Mouse (Mus musculus) heart, postnatal 0 days (tissue): ENCODE results near the gene Gbp8.

Experiments
- CTCF ChIP-seq: IDR thresholded peaks from 2 replicates; pipeline ENCODE4 v1.5.1; 2016; ENCODE audit warnings: antibody characterized with exemption, control low read depth, low read depth
- EP300 ChIP-seq: IDR thresholded peaks from 2 replicates; pipeline ENCODE4 v1.6.1; 2016; ENCODE audit warnings: antibody characterized with exemption, low read depth

GRCm38 (mm10) chr5:105181446-105181845 lies 42.1 kb upstream of the Gbp8 start:
- TF ChIP-seq CTCF (no peak), EP300 (no peak)
